Mouse (Mus musculus) myocyte (in vitro differentiated cells): ENCODE measurements around the gene Gm20388.

Source experiments
- CEBPB ChIP-seq: IDR thresholded peaks from 2 replicates; pipeline ENCODE4 v1.6.1; 2011; ENCODE audit warnings: mild to moderate bottlenecking, moderate library complexity; ENCODE audit not compliant: poor library complexity, insufficient read depth, severe bottlenecking
- MAX ChIP-seq: IDR thresholded peaks from one replicate; pipeline ENCODE4 v1.6.1; 2011; ENCODE audit warnings: low read depth, mild to moderate bottlenecking, control low read depth
- MYOD1 ChIP-seq, 3 experiments: IDR thresholded peaks; one replicate each; pipeline ENCODE4 v1.6.1; 2011; ENCODE audit warnings: control low read depth in 2 of 3, low read depth in 2 of 3, mild to moderate bottlenecking in 2 of 3, moderate library complexity in 1 of 3; ENCODE audit not compliant: insufficient read length in 2 of 3, control insufficient read depth in 1 of 3
- MYOG ChIP-seq, 3 experiments: IDR thresholded peaks; one replicate each; pipeline ENCODE4 v1.6.1; 2011; ENCODE audit warnings: control low read depth in 2 of 3, low read depth in 2 of 3, mild to moderate bottlenecking in 2 of 3; ENCODE audit not compliant: insufficient read length in 2 of 3, control insufficient read depth in 1 of 3, insufficient read depth in 1 of 3
- POLR2A ChIP-seq: IDR thresholded peaks from one replicate; pipeline ENCODE4 v1.6.1; 2011; ENCODE audit warnings: low read depth, mild to moderate bottlenecking, control low read depth, moderate library complexity; ENCODE audit not compliant: insufficient read length
- POLR2AphosphoS2 ChIP-seq: IDR thresholded peaks from one replicate; pipeline ENCODE4 v1.6.1; 2011; ENCODE audit warnings: low read depth, control low read depth; ENCODE audit not compliant: insufficient read length
- REST ChIP-seq: IDR thresholded peaks from one replicate; pipeline ENCODE4 v1.6.1; 2011; ENCODE audit warnings: mild to moderate bottlenecking, control low read depth, moderate library complexity; ENCODE audit not compliant: insufficient read depth, insufficient read length
- SRF ChIP-seq: IDR thresholded peaks from one replicate; pipeline ENCODE4 v1.6.1; 2011; ENCODE audit warnings: low read depth; ENCODE audit not compliant: control insufficient read depth, insufficient read length
- TCF12 ChIP-seq: IDR thresholded peaks from one replicate; pipeline ENCODE4 v1.6.1; 2011; ENCODE audit warnings: mild to moderate bottlenecking, control low read depth; ENCODE audit not compliant: poor library complexity, insufficient read depth, severe bottlenecking
- TCF3 ChIP-seq: IDR thresholded peaks from one replicate; pipeline ENCODE4 v1.6.1; 2011; ENCODE audit warnings: low read depth, control low read depth; ENCODE audit not compliant: insufficient read length
- USF1 ChIP-seq: IDR thresholded peaks from one replicate; pipeline ENCODE4 v1.6.1; 2011; ENCODE audit warnings: low read depth, mild to moderate bottlenecking, control low read depth, moderate library complexity

GRCm38 (mm10) chr8:123032730-123033129 is 3122.1 kb downstream of the Gm20388 start:
- TF ChIP-seq POLR2A (no peak), POLR2AphosphoS2 (no peak), TCF12 (no peak), MYOD1 (IDR thresholded peaks at IDR 0.05; ENCODE audit: control insufficient read depth in 1 of 3, insufficient read length in 2 of 3, low read depth in 2 of 3) (no peak), TCF3 (no peak), USF1 (no peak), SRF (no peak), MAX (no peak), REST (no peak), MYOG (IDR thresholded peaks at IDR 0.05; ENCODE audit: control insufficient read depth in 1 of 3, insufficient read depth in 1 of 3, insufficient read length in 2 of 3, low read depth in 2 of 3) (no peak), CEBPB (no peak)
